Mouse (Mus musculus) splenic B cell, adult 2 months (primary cell): ENCODE results near the gene Lrrc59.
"Not testable (repeated sequence)": the region's sequence is repeated elsewhere in the genome, so short reads cannot be mapped to it uniquely, and the experiment has no call there.

Experiments
- DNase-seq: peaks from one replicate; pipeline ENCODE4 v3.0.0-alpha.2; 2011; ENCODE audit warnings: low read depth, low spot score
- H3K27me3 ChIP-seq: 2 replicates; pipeline ENCODE4 v1.6.1; 2012; ENCODE audit warnings: mild to moderate bottlenecking, low read length, moderate library complexity, mixed read lengths; ENCODE audit not compliant: control insufficient read depth, poor library complexity, insufficient read depth, severe bottlenecking
- H3K36me3 ChIP-seq: 2 replicates; pipeline ENCODE4 v1.6.1; 2012; ENCODE audit warnings: mild to moderate bottlenecking, low read length, moderate library complexity, mixed read lengths; ENCODE audit not compliant: control insufficient read depth, poor library complexity, insufficient read depth, severe bottlenecking

The Lrrc59 gene

DNA sequence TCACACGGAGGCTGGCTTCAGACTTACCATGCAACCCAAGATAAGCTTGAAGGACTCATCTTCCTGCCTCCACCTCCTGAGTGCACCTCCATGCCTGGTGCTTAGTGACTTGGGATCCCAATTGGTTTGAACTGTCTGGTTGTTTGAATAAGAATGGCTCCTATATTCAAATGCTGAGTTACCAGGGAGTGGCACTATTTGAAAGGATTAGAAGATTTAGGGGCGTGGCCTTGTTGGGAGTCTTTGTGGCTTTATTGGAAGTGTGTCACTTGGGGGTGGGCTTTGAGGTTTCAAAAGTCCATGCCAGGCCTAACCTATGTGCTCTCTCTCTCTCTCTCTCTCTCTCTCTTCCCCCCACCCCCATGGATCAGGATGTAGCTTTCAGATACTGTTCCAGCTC is 11.9 kb upstream of the Lrrc59 start:
- no peaks in the 10 kb centered on the region for H3K36me3 ChIP-seq
- no peaks in the 10 kb centered on the region for H3K27me3 ChIP-seq
- DNase-seq = no peak

DNA sequence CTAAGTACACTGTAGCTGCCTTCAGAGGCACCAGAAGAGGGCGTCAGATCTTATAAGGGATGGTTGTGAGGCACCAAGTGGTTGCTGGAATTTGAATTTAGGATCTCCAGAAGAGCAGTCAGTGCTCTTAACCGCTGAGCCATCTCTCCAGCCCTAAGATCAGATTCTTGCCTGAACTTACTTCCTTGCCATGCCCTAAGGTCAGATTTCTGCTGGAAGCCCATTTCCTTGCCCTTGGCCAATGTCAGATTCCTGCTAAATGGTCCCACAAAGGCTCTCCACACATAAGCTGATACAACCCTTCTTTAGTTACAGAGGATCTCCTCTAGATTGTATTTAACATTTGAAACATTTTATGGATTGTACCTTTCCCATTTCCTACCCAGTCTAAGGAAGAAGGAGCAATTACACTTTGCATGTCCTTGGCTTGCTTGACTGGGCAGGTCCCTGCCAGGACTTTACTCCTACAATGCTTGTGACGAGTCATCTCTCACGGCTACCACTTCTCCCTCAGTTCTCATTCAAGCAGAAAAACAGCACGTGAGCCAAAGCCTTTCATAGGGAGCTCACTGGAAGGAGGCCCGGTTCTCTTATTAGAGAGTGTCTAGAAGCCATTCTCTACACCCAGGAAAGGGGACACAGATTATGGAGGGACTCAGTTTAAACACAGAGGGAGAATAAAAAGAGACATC is 8.7 kb upstream of the Lrrc59 start:
- no peaks in the 10 kb centered on the region for H3K27me3 ChIP-seq
- no peaks in the 10 kb centered on the region for H3K36me3 ChIP-seq
- DNase-seq = no peak

DNA sequence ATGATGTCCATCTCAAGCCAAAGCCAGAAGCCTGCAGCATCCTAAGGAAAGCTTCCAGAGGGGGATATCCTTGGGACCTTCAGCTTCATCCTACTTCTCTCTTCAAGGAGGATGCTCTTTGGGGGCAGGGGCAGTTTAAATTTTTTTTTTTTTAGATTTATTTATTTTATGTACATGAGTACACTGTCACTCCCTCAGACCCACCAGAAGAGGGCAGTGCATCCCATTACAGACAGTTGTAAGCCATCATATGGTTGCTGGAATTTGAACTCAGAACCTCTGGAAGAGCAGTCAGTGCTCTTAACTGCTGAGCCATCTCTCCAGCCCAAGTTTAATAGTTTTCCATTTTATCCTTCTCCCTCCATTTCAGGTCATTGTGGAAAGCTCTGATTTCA is 8.1 kb upstream of the Lrrc59 start:
- no peaks in the 10 kb centered on the region for H3K36me3 ChIP-seq
- H3K27me3 ChIP-seq = no peaks in the 10 kb centered on the region
- peak; percentile 42 for DNase-seq

DNA sequence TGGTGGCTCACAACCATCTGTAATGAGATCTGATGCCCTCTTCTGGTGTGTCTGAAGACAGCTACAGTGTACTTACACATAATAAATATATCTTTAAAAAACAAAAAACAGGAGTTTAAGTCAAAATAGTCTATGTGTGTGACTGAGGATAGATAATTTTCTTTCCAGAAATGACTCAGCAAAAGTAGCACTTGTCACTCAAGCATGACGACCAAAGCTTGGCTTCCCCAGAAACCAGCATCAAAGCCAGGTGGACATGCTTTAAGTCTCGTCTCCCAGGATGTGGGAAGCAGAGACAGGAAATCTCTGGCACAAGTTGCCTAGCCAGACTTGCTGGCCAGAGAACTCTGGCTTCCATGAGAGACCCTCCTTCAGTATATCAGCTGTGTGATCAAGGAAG is 7.4 kb upstream of the Lrrc59 start:
- H3K36me3 ChIP-seq = no peaks in the 10 kb centered on the region

DNA sequence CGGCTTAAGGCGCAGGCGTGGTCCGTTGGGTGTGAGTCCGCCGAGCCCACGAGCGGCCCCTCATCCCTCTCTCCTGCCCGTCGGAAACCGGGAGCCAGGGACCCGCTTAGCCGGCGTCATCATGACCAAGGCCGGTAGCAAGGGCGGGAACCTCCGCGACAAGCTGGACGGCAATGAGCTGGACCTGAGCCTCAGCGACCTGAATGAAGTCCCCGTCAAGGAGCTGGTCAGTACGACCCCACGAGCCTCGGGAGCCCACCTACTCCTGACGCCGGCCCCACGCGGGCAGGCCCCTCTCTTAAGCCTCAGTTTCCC is 274 bp downstream of the Lrrc59 start:
- no peak for DNase-seq
- Histone ChIP-seq H3K36me3 (0 out of 2 replicates have a peak, but pooled peaks cover 2% of the 10 kb centered on the region), H3K27me3 (no peaks in the 10 kb centered on the region)

More for the DNA sequence above, 7.4 kb upstream of the Lrrc59 start:
- no peak for DNase-seq
- H3K27me3 ChIP-seq = no peaks in the 10 kb centered on the region

DNA sequence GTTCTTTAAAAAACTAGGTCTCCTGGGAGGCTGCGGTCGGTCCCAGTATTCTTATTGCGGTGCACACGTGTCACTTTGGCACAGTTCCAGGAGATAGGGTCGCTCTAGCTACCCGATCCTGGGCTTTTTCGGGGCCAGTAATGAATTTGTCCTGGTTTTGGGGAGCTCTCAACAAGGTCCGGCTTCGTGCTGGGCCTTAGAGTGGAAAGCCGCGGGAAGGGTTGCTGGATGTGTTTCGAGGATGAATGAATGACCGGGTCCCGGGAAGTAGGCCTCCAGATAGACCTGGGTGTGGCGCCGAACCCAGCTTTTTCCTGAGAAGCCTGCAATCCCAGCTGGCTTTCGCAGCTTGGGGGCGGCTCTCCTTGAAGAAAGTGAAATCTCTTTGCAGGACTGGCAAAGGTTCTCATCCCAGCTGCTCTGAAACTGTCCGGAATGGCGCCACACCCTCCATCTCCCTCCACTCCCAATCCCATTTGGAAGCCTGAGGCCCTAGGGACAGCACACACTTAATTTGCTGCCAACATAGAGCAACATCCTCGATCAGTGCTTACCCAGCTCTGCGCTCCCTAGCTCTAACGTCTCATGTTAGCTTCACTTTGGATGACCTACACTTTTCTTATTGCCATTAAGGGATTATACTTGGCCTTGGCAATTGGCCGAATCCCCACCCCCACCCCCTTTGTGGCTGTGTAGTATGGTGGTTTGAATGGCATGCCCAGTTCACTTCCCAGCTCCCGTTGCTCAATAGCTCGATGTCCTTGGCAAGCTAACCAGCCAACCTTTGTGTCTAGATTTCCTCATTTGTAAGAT is 838 bp downstream of the Lrrc59 start:
- no peaks in the 10 kb centered on the region for H3K27me3 ChIP-seq
- peaks cover 5% of the 10 kb centered on the region for H3K36me3 ChIP-seq
- DNase-seq = peak; percentile 34

DNA sequence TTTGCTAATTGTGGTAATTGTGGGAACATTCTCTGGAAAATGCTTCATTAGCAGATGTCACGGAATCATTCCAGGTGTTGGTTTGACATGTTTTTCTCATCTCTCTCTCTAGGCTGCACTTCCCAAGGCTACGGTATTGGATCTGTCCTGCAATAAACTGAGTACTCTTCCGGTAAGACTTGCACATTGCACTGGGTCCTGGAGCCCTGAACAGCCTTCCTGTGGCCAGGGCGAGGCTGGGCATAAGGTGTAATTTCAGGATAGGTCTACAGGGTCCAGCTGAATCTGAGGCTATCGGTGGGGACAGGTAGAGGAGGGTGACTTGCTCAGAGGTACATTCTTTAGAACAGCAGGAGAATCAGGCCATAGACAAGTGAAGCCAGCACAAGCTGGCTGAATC is 2.4 kb downstream of the Lrrc59 start:
- no peaks in the 10 kb centered on the region for H3K27me3 ChIP-seq
- DNase-seq = no peak
- H3K36me3 ChIP-seq = peaks cover 12% of the 10 kb centered on the region

DNA sequence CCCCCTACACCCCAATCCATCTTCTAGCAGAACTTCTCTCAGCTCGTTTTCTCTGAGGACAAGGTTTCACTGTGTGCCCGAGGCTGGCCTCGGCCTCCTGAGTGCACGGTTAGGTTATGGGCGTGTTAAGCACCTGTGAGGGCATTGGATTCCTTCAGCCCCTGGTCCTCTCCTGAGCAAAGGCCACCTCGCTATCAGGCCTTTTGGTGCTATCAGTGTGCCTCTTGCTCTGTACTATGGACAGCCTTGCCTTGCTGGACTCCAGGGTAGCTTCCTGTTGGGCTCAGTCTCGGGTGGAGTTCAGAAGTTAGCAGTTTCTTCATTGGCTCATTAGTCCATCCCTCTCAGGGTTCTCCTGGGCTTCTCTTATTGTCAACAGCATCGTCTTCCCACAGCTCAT is 3.4 kb downstream of the Lrrc59 start:
- H3K27me3 ChIP-seq = no peaks in the 10 kb centered on the region
- no peak for DNase-seq
- H3K36me3 ChIP-seq = peaks cover 12% of the 10 kb centered on the region

DNA sequence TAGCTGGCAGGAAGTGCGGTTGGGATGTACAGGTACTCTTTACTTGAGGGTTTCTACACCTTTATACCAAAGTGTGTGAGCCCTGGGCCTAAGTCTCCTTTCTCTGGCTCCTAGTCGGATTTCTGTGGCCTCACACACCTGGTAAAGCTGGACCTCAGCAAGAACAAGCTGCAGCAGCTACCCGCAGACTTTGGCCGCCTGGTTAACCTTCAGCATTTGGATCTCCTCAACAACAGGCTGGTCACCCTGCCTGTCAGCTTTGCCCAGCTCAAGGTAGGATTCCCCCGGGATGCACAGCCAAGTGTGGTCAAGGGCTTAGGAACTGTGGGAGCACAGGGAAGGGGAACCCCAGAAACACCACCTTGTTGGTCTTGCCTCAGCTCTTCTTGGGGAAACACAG is 4.9 kb downstream of the Lrrc59 start:
- Histone ChIP-seq H3K36me3 (peaks cover 19% of the 10 kb centered on the region), H3K27me3 (no peaks in the 10 kb centered on the region)
- DNase-seq = no peak

DNA sequence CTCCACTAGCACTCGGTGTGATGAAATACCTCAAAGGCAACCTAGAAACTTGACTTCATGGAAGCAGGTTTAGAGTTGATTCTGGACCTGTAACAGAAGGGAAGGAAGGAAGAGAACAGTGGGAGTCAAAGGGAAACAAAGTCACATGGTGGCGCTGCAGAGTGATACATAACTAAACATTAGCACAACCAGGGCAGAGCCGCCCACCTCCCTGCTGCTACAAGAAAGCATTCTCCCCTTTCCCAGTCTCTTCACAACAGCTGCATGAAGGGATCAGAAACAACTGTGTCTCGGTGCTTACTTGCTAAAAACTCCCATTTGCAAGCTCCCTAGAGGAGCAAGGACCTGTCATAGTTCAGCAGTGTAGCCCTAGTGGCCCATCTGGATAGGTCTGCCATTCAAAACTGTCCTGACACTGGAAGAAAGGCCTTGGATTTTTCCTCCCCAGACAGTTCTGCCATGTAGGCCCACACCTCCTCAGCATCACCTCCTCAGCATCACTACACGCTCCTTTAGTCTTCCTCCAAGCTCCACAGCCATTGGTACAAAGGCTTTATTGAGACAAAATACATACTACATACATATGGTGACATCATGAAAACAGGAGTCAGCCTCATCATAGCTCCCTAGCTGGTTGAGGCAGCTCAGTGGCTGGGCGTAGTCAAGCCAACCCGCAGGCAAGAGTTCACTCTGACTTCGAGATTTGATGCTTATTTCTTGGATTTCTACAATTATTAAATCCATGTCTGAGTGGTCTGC is 15.1 kb downstream of the Lrrc59 start:
- Histone ChIP-seq H3K36me3 (peaks cover 3% of the 10 kb centered on the region; the same call in 1 of the 2 replicates), H3K27me3 (no peaks in the 10 kb centered on the region)
- DNase-seq = no peak

DNA sequence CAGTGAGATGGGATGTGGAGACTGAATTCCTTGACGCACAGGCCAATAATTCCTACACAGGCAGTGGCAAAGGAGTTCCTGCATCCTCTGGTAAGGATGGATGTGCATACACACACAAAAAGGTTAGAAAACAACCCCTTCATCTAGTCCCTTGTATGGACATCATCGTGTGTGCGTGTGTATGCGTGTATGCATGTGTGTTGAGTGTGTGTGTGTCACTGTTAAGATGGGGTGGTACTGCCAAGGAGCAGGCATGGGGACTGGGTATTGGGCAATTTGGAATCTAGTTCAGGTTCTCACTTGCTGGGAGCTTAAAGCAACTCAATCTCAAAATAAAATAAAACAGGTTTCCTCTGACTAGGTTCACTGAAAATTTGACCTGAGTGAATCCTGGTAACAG is 16.9 kb downstream of the Lrrc59 start:
- no peak for DNase-seq
- Histone ChIP-seq H3K27me3 (no peaks in the 10 kb centered on the region), H3K36me3 (no peaks in the 10 kb centered on the region)

DNA sequence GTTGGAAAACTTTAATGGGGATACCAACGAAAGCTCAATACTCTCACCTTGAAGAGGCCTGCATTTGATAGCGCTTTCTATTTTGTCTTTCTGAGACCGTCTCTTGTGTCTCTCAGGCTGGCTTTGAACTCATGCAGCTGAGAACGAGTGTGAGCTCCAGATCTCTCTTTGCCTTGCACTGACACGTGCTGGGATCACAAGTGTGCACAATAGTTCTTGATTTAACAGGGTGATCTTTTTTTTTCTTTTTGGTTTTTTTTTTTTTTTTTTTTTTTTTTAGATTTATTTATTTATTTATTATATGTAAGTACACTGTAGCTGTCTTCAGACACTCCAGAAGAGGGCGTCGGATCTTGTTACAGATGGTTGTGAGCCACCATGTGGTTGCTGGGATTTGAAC is 21.7 kb downstream of the Lrrc59 start:
- not testable (repeated sequence) for H3K27me3 ChIP-seq, DNase-seq, H3K36me3 ChIP-seq

DNA sequence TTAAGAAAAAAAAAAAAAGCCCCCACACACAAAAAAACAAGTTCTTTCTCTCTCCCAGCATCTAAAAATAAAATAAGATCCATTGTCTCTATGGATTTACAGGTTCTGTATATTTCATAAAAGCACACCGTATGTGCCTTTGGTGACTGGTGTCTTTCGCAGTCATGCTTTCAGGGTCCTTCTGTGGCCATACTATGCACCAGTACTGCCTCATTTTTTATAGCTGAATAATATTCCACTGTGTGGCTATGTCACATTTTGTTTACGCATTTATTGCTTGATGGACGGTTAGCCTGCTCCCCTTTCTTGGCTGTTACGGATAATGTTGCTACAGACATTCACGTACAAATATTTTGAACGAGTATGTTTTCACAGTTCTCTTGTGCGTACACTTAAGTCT is 23.4 kb downstream of the Lrrc59 start:
- no peaks in the 10 kb centered on the region; the same call in 1 of the 2 replicates for H3K36me3 ChIP-seq
- no peaks in the 10 kb centered on the region for H3K27me3 ChIP-seq
- DNase-seq = no peak

DNA sequence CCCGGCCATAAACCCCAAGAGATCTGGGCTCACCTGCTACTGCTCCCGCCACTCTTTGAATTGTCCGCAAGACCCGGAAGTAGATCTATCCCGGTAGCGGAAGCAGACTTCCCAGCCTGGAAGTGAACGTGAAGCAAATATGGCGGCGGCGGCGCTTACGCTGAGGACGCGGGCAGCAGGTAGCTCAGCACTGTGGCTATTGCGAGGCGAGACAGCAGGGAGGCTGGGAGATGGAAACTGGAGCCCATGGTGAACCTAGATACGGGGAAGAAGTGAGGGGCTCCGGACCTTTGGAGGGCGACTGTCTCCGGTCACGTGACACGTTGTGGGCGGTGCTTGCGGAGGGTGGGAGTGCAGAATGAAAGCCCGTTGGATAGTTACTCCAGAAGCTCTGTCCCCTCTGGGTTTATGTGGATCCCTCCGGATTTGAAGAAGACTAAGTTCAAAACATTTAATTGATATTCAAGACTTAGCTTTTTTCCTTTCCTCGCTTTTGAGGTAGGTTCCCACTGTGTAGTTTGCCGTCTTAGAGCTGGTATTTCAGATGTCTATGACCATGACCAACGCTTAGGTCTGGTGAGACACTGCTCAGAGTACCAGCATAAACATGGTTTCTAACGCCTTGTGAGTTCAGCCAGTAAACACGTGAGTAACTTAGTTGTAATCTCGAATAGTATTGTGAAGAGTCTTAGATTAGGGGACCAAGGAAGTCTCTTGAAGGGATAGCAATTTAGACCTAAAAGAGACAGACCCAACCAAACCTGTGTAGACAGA is 24.3 kb downstream of the Lrrc59 start, which contains the start of the genes Mrpl27 and Eme1:
Mrpl27 (plus strand) TSS at position 105 of the 774 bp plus-strand sequence.
Eme1 (minus strand) TSS at position 302 of the 774 bp plus-strand sequence.
- DNase-seq = peak; percentile 82
- Histone ChIP-seq H3K36me3 (no peaks in the 10 kb centered on the region; the same call in 1 of the 2 replicates), H3K27me3 (no peaks in the 10 kb centered on the region)
